Mouse (Mus musculus): Measurements from ENCODE around the gene Rexo1.

- TF ChIP-seq ZC3H11A (IDR thresholded peaks at IDR 0.05; ENCODE audit: borderline replicate concordance, low read depth, low read length): no peak
- no peak for TF ChIP-seq CHD2 (IDR thresholded peaks at IDR 0.05; ENCODE audit: low read depth, low read length)
- no peak for TF ChIP-seq MAFK (IDR thresholded peaks at IDR 0.05; ENCODE audit: insufficient read depth, low read depth, low read length)
Measured at GRCm38 (mm10) chr10:80496421-80496820, 64.9 kb downstream of the Rexo1 start.
